Mouse (Mus musculus): Measurements from ENCODE around the gene Zc3h6. TPM values are rescaled to one million over a fixed set of nuclear protein-coding genes. Genes with fewer than 3 reads are reported as not detected.
A peak's percentile ranks its signal among the peaks of the same experiment; 100 is the strongest.

Gene Zc3h6
- polyA plus RNA-seq, 1 experiment from 2014 or later: 2.3 TPM

DNA sequence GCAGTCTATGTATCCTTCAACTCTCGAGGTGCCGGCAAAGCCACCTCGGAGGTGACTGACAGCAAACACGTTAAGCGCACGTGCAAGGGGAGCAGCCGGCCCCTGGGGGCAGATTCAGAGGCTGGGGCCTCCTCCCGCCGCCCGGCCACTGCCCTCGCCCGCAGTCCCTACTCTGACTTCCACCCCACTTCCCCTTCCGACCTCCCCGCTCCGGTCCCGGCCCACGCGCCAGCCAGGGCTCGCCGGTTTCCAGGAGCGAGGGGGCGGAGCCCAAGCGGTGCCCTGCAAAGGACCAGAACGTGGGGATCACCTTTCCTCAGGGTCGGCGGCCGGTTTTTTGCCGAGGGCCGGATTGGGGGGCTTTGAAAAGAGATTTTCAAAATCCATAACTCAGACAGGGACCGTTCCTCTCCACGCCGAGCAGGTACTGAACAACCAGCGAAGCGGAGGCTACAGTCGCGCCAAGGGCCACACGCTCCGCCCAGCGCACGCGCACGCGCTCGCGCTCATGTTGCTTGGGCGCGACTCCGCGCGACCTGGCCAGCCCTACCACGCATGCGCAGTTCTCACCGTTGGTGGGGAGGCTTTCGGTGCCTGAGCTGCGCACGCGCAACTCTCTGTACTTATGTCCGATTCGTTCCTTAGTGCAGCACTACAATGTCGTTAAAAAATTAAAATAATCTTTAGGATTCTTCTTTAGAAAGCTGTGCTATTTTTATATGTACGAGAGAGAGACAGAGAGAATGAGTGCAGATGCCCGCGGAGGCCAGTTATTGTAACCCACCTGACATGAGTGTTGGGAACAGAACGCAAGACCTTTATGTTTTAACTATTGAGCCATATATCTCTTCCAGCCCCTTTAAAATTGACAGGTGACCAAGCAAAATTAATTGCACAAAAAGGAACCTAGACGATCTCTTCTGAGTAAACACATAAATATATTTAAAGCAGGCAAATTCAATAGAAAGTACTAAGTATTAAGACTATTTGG is 23.4 kb upstream of the Zc3h6 start, which contains the start of gene Zc3h8:
Gene Zc3h8, minus strand, starts transcription at position 540 of the 991 bp plus-strand sequence.
- no peaks in the 10 kb centered on the region for H3K27me3 ChIP-seq (replicated peaks; ENCODE audit: control insufficient read depth, insufficient read depth, low read length)
- no peak for TF ChIP-seq CTCF (IDR thresholded peaks at IDR 0.05; ENCODE audit: low read depth)
- peak within 1 kb of the TSS; percentile 65 for H3K9ac ChIP-seq (ENCODE audit: low read depth, low read length)
- ATAC-seq: peak; percentile 96
- WGBS: under 1% methylated on average over 65 of the region's 65 CpGs
- 0 out of 2 replicates have a peak, but pooled peaks cover 8% of the 10 kb centered on the region for H3K36me3 ChIP-seq (ENCODE audit: control insufficient read depth, insufficient read depth)
- H3K9me3 ChIP-seq (ENCODE audit: control insufficient read depth): no peaks in the 10 kb centered on the region
- peak within 1 kb of the TSS; percentile 94 for H3K4me2 ChIP-seq (replicated peaks; ENCODE audit: low read depth)
- H3K27ac ChIP-seq (ENCODE audit: low read depth, low read length): peak within 1 kb of the TSS; percentile 78
- no peaks in the 10 kb centered on the region for H3K4me1 ChIP-seq (replicated peaks; ENCODE audit: control insufficient read depth, insufficient read depth, low read length)
- peak within 1 kb of the TSS; percentile 80 for H3K4me3 ChIP-seq (ENCODE audit: low read depth, low read length)

- Histone ChIP-seq H3K36me3 (ENCODE audit: control insufficient read depth, insufficient read depth) (no peaks in the 10 kb centered on the region), H3K4me1 (replicated peaks; ENCODE audit: control insufficient read depth, insufficient read depth, low read length) (no peaks in the 10 kb centered on the region), H3K4me3 (ENCODE audit: low read depth, low read length) (no peak overlapping the region), H3K9ac (ENCODE audit: low read depth, low read length) (no peak overlapping the region), H3K4me2 (replicated peaks; ENCODE audit: low read depth) (no peak overlapping the region), H3K9me3 (ENCODE audit: control insufficient read depth) (no peaks in the 10 kb centered on the region), H3K27me3 (replicated peaks; ENCODE audit: control insufficient read depth, insufficient read depth, low read length) (no peaks in the 10 kb centered on the region), H3K27ac (ENCODE audit: low read depth, low read length) (no peak overlapping the region)
- TF ChIP-seq CTCF (IDR thresholded peaks at IDR 0.05; ENCODE audit: low read depth): peak; percentile 94
- no peak for ATAC-seq
- WGBS: 29% methylated on average over 6 of the region's 6 CpGs
These were observed 19.1 kb upstream of the Zc3h6 start for GRCm38 (mm10) chr2:128947962-128948588.

DNA sequence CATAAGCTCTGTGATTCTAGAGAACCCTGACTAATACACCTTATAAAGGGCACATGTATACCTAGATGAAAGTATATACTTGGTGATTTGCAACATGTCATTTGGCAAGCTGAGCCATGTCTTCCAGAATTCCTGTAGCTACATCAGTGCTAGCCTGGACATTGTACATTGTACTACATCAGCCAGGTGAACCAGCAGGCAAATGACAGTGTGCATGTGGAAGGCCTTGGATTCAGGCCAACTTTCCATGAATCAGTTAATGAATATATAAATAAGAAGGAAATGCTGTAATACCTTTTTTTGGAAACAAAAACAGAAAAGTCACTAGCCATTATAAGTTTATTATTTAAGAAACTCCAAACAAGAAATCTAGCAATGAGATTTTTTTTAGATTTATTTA is 13.0 kb upstream of the Zc3h6 start:
- TF ChIP-seq CTCF (IDR thresholded peaks at IDR 0.05; ENCODE audit: low read depth): no peak
- Histone ChIP-seq H3K4me1 (replicated peaks; ENCODE audit: control insufficient read depth, insufficient read depth, low read length) (no peaks in the 10 kb centered on the region), H3K4me3 (ENCODE audit: low read depth, low read length) (no peak overlapping the region), H3K4me2 (replicated peaks; ENCODE audit: low read depth) (no peak overlapping the region), H3K36me3 (ENCODE audit: control insufficient read depth, insufficient read depth) (no peaks in the 10 kb centered on the region), H3K9ac (ENCODE audit: low read depth, low read length) (no peak overlapping the region), H3K9me3 (ENCODE audit: control insufficient read depth) (no peaks in the 10 kb centered on the region), H3K27ac (ENCODE audit: low read depth, low read length) (no peak overlapping the region), H3K27me3 (replicated peaks; ENCODE audit: control insufficient read depth, insufficient read depth, low read length) (no peaks in the 10 kb centered on the region)
- no peak for ATAC-seq

DNA sequence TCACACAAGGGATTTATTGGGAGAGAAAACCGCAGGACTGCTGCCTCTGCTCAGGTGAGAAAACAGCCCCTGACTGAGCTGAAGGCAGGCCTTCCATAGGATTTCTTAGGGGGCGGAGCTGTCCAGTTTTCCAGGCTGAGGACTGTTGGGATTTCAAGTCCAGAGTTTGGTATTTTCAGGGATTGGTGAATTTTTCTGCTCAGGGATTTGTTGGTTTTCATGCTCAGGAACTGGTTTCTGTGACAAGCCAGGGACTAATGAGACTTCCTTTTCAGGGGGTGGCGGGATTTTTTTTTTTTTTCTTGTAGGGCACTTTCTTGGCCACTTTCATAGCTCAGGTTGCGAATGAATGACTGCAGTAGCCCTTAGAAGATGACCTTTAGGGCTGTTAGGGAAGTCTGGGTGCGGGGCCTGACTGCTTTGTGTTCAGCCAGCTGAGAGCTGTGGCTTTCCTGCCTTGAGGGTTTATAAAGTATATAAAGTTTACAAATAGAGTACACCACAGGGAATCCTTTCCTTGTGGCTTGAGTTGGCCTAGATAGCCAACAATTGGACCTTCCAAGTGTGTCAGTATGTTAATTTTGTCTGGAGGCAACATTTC is 1.6 kb upstream of the Zc3h6 start:
- no peak overlapping the region for H3K4me3 ChIP-seq (ENCODE audit: low read depth, low read length)
- no peak for ATAC-seq
- H3K9me3 ChIP-seq (ENCODE audit: control insufficient read depth): no peaks in the 10 kb centered on the region
- no peaks in the 10 kb centered on the region for H3K27me3 ChIP-seq (replicated peaks; ENCODE audit: control insufficient read depth, insufficient read depth, low read length)
- no peak overlapping the region for H3K27ac ChIP-seq (ENCODE audit: low read depth, low read length)
- TF ChIP-seq CTCF (IDR thresholded peaks at IDR 0.05; ENCODE audit: low read depth): no peak
- H3K9ac ChIP-seq (ENCODE audit: low read depth, low read length): no peak overlapping the region
- WGBS: 75% methylated on average over 5 of the region's 5 CpGs
- H3K36me3 ChIP-seq (ENCODE audit: control insufficient read depth, insufficient read depth): no peaks in the 10 kb centered on the region
- no peaks in the 10 kb centered on the region for H3K4me1 ChIP-seq (replicated peaks; ENCODE audit: control insufficient read depth, insufficient read depth, low read length)
- 0 out of 2 replicates have a peak overlapping the region, but pooled peaks have one; percentile 1 for H3K4me2 ChIP-seq (replicated peaks; ENCODE audit: low read depth)

- H3K9ac ChIP-seq (ENCODE audit: low read depth, low read length): no peak overlapping the region
- H3K4me1 ChIP-seq (replicated peaks; ENCODE audit: control insufficient read depth, insufficient read depth, low read length): no peaks in the 10 kb centered on the region
- peak overlapping the region; percentile 79 for H3K4me3 ChIP-seq (ENCODE audit: low read depth, low read length)
- no peaks in the 10 kb centered on the region for H3K27me3 ChIP-seq (replicated peaks; ENCODE audit: control insufficient read depth, insufficient read depth, low read length)
- no peaks in the 10 kb centered on the region for H3K9me3 ChIP-seq (ENCODE audit: control insufficient read depth)
- H3K27ac ChIP-seq (ENCODE audit: low read depth, low read length): no peak overlapping the region
- peak overlapping the region; percentile 85; the same call in 1 of the 2 replicates for H3K4me2 ChIP-seq (replicated peaks; ENCODE audit: low read depth)
- H3K36me3 ChIP-seq (ENCODE audit: control insufficient read depth, insufficient read depth): no peaks in the 10 kb centered on the region
- TF ChIP-seq CTCF (IDR thresholded peaks at IDR 0.05; ENCODE audit: low read depth): no peak
- ATAC-seq: no peak
- 13% methylated on average over 6 of the region's 6 CpGs for WGBS
These were observed 966 bp upstream of the Zc3h6 start for GRCm38 (mm10) chr2:128966236-128966635.
